In the genomic region with DNA sequence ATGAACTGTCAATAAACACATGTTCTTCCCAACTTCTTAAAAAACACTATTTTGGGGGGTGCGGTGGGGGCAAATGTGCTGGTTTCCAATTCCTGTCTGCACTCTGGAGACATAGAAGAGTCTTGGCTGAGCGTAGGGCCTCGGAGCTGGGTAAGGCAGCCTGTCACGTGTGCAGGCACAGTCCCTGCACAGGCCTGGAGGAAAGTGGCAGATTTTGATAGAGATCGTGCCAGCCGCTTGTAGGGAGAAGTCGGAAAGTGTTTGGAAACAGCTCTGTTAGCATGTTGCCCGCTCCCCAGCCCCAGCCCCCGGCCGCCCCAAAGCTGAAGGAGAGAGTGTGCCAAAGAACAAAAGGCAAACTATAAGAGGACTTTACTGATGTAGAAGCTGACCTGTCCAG, we compare ENCODE assay signal across 10 mouse cellular contexts.
DNase-seq lines count a peak whose midpoint lies in the region; ATAC-seq and TF ChIP-seq lines count a peak whose summit lies in the region.
"Had no signal": no experiment of that assay in that cellular context is flagged by ENCODE, and none has a peak within 500 bp of the region (broad histone marks: within the 10 kb centered on the region; RNA-seq: fewer than 3 reads in every experiment).

No protein-coding gene starts in this region.

- no peaks in the 10 kb centered on the region for H3K36me3 ChIP-seq in forebrain, embryonic 15.5 days
- peaks cover 2% of the 10 kb centered on the region; the same call in 1 of the 2 replicates for H3K36me3 ChIP-seq in limb, embryonic 14.5 days (ENCODE audit: control insufficient read depth, insufficient read depth, low read length)
- no peaks in the 10 kb centered on the region for H3K36me3 ChIP-seq in lung, postnatal 0 days (ENCODE audit: insufficient read depth, low read length)

- H3K9me3 ChIP-seq in forebrain, embryonic 15.5 days, result no peaks in the 10 kb centered on the region
- H3K9me3 ChIP-seq in limb, embryonic 14.5 days (ENCODE audit: control insufficient read depth, low read length), result no peaks in the 10 kb centered on the region
- no peaks in the 10 kb centered on the region for H3K9me3 ChIP-seq in lung, postnatal 0 days (ENCODE audit: low read length)

- TF ChIP-seq EP300 in lung, postnatal 0 days (IDR thresholded peaks at IDR 0.05), result no peak

- TF ChIP-seq POLR2A in limb, embryonic 14.5 days (IDR thresholded peaks at IDR 0.05; ENCODE audit: borderline replicate concordance, extremely low read depth, insufficient read depth, insufficient read length), result no peak

- WGBS in forebrain, embryonic 15.5 days, result 15% methylated on average over 10 of the region's 10 CpGs
- WGBS in limb, embryonic 14.5 days, result 20% methylated on average over 10 of the region's 10 CpGs
- WGBS in lung, postnatal 0 days, result 33% methylated on average over 10 of the region's 10 CpGs

- peak; percentile 14 for DNase-seq in cerebellum, adult 8-10 months
- no peak for DNase-seq in limb, embryonic 14.5 days (ENCODE audit: low spot score)
- no peak for DNase-seq in B cell, adult 2 months
- DNase-seq in lung, postnatal 0 days (ENCODE audit: low spot score), result no peak
- no peak for DNase-seq in thymus, postnatal 36 days
- DNase-seq: lung, embryonic 14.5 days; thymus, adult 18-20 months had no signal

- peaks cover 22% of the 10 kb centered on the region for H3K4me1 ChIP-seq in forebrain, embryonic 15.5 days
- H3K4me1 ChIP-seq in limb, embryonic 14.5 days (ENCODE audit: control insufficient read depth, insufficient read depth, low read length), result peaks cover 29% of the 10 kb centered on the region
- H3K4me1 ChIP-seq in lung, postnatal 0 days (ENCODE audit: insufficient read depth, low read depth, low read length), result no peaks in the 10 kb centered on the region; the same call in 1 of the 2 replicates

- no peak overlapping the region for H3K4me2 ChIP-seq in forebrain, embryonic 15.5 days (replicated peaks)
- H3K4me2 ChIP-seq in limb, embryonic 14.5 days (replicated peaks; ENCODE audit: low read depth, low read length, severe bottlenecking), result no peak overlapping the region
- H3K4me2 ChIP-seq in lung, postnatal 0 days (replicated peaks; ENCODE audit: low read depth, low read length), result no peak overlapping the region
- H3K4me2 ChIP-seq: lung, embryonic 14.5 days had no signal

- H3K27me3 ChIP-seq in forebrain, embryonic 15.5 days, result peaks cover 15% of the 10 kb centered on the region; the same call in 1 of the 2 replicates
- no peaks in the 10 kb centered on the region for H3K27me3 ChIP-seq in limb, embryonic 14.5 days (ENCODE audit: control insufficient read depth, insufficient read depth, low read length)
- no peaks in the 10 kb centered on the region for H3K27me3 ChIP-seq in lung, postnatal 0 days (replicated peaks; ENCODE audit: insufficient read depth, low read length)
- H3K27me3 ChIP-seq: Patski had no signal

- H3K27ac ChIP-seq in forebrain, embryonic 15.5 days (replicated peaks), result no peak overlapping the region
- no peak overlapping the region for H3K27ac ChIP-seq in limb, embryonic 14.5 days (replicated peaks; ENCODE audit: low read depth, low read length)
- H3K27ac ChIP-seq in lung, postnatal 0 days (ENCODE audit: low read length), result no peak overlapping the region

- no peak for TF ChIP-seq CTCF in lung, postnatal 0 days (IDR thresholded peaks at IDR 0.05)

- no peak overlapping the region for H3K4me3 ChIP-seq in forebrain, embryonic 15.5 days
- H3K4me3 ChIP-seq in limb, embryonic 14.5 days (replicated peaks; ENCODE audit: low read length), result no peak overlapping the region
- no peak overlapping the region for H3K4me3 ChIP-seq in lung, postnatal 0 days (ENCODE audit: low read depth, low read length)

- ATAC-seq in cerebellum, adult (ENCODE audit: insufficient number of reproducible peaks, low FRiP score, low TSS enrichment), result peak; percentile 61; the same call in 1 of the 2 replicates
- peak; percentile 94 for ATAC-seq in forebrain, embryonic 15.5 days (replicated peaks)
- 0 out of 2 replicates have a peak, but pooled peaks have one; percentile 64 for ATAC-seq in limb, embryonic 14.5 days (ENCODE audit: low FRiP score, low read depth)
- no peak for ATAC-seq in lung, postnatal 0 days
- ATAC-seq: Patski had no signal

- H3K9ac ChIP-seq in forebrain, embryonic 15.5 days (replicated peaks), result no peak overlapping the region
- H3K9ac ChIP-seq in limb, embryonic 14.5 days (ENCODE audit: low read depth, low read length, severe bottlenecking), result no peak overlapping the region
- no peak overlapping the region for H3K9ac ChIP-seq in lung, postnatal 0 days (replicated peaks; ENCODE audit: low read depth)
- H3K9ac ChIP-seq: lung, embryonic 14.5 days had no signal
